8 mouse cellular contexts compared by ENCODE assay signal in the genomic region with DNA sequence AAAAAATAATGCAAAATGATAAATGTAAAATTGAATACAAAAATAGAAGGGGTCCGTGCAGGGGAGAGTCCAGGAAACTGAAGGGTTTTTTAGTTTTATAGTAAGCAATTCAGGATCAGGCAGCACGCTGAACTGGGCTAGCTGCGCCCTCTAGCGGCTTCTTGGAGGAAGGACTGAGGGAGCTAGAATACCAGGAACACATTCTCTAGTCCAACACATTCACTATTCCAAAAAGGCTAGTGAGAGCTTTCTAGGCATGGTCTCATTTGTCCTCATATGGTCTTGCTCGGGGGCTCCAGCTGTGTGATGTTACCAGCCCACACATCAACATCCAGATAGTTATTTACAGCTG. TPM values are rescaled to one million over a fixed set of nuclear protein-coding genes. Genes with fewer than 3 reads are reported as not detected.
DNase-seq lines count a peak whose midpoint lies in the region; ATAC-seq lines count a peak whose summit lies in the region.

No protein-coding gene starts in this region.

- no peaks in the 10 kb centered on the region for H3K9me3 ChIP-seq in hindbrain, embryonic 14.5 days (ENCODE audit: control insufficient read depth, low read length)

- no peaks in the 10 kb centered on the region for H3K4me1 ChIP-seq in hindbrain, embryonic 14.5 days (replicated peaks; ENCODE audit: control insufficient read depth, insufficient read depth, low read length)

- H3K27me3 ChIP-seq in hindbrain, embryonic 14.5 days (ENCODE audit: control insufficient read depth, insufficient read depth, low read length), result no peaks in the 10 kb centered on the region

- H3K4me2 ChIP-seq in hindbrain, embryonic 14.5 days (replicated peaks), result no peak overlapping the region

- H3K27ac ChIP-seq in hindbrain, embryonic 14.5 days, result no peak overlapping the region

- WGBS in hindbrain, embryonic 14.5 days, result 3% methylated on average over 5 of the region's 5 CpGs

- no peak for DNase-seq in cerebellum, adult 11-12 months
- peak; percentile 85 for DNase-seq in ZHBTc4 (ENCODE audit: low read depth, low spot score)
- DNase-seq in embryo, embryonic 10 days (ENCODE audit: low spot score), result peak; percentile 74
- peak; percentile 78 for DNase-seq in hindbrain, embryonic 14.5 days (ENCODE audit: low spot score)
- DNase-seq in layer of hippocampus, postnatal 36 days, result peak; percentile 35 to 41
- DNase-seq in right cerebral cortex, postnatal 36 days (ENCODE audit: low spot score in 2 of 2), result peak; percentile 26 to 28

- peak; percentile 80 for ATAC-seq in cerebellum, adult (ENCODE audit: insufficient number of reproducible peaks, low FRiP score, low TSS enrichment)
- ATAC-seq in hindbrain, embryonic 14.5 days (ENCODE audit: low FRiP score), result peak; percentile 44; the same call in 1 of the 2 replicates
- ATAC-seq in megakaryocyte, adult 5-6 weeks (ENCODE audit: poor library complexity, severe bottlenecking), result peak; percentile 91

- H3K4me3 ChIP-seq in hindbrain, embryonic 14.5 days (replicated peaks; ENCODE audit: low read length), result no peak overlapping the region

- H3K9ac ChIP-seq in hindbrain, embryonic 14.5 days, result no peak overlapping the region

- no peaks in the 10 kb centered on the region for H3K36me3 ChIP-seq in hindbrain, embryonic 14.5 days (replicated peaks; ENCODE audit: control insufficient read depth, insufficient read depth)

RNA-seq across cellular contexts. Expression of a gene that starts 12.5 kb away (rescaled TPM):
- 41.0 and 43.5 TPM in 2 replicates for polyA plus RNA-seq in hindbrain, embryonic 14.5 days (2014; fragmentation: Nextera tagmentation; extraction: Ambion mirVana)
- 10 to 100 TPM; 24.5 to 26.3 TPM for total RNA-seq in layer of hippocampus, postnatal 36 days (2021)
- total RNA-seq in megakaryocyte, adult 5-6 weeks (2015), result 24.4 and 28.4 TPM in 2 replicates
- 77.8 and 95.8 TPM in 2 replicates for total RNA-seq in megakaryocyte, adult 5-6 weeks (2017)

RNA-seq across cellular contexts. Expression of a gene that starts 52.8 kb away (rescaled TPM):
- polyA plus RNA-seq in hindbrain, embryonic 14.5 days (2014; fragmentation: Nextera tagmentation; extraction: Ambion mirVana), result 33.3 and 36.8 TPM in 2 replicates
- 10 to 100 TPM; 34.4 to 39.8 TPM for total RNA-seq in layer of hippocampus, postnatal 36 days (2021)
- 53.1 and 60.1 TPM in 2 replicates for total RNA-seq in megakaryocyte, adult 5-6 weeks (2015)
- 46.6 and 60.7 TPM in 2 replicates for total RNA-seq in megakaryocyte, adult 5-6 weeks (2017)
